Mouse (Mus musculus) small intestine, adult 2 months (tissue): ENCODE results near the gene Yju2. TPM values are rescaled to one million over a fixed set of nuclear protein-coding genes. Genes with fewer than 3 reads are reported as not detected.

Source experiments
- H3K27ac ChIP-seq: fragments of 200-500 bp; 2 replicates; pipeline ENCODE4 v1.5.1; 2012; ENCODE audit warnings: low read depth, low read length, control low read depth, inconsistent platforms; ENCODE audit not compliant: insufficient read depth
- H3K27me3 ChIP-seq: fragments of 200-500 bp; 2 replicates; pipeline ENCODE4 v1.6.1; 2012; ENCODE audit warnings: mild to moderate bottlenecking, moderate library complexity, low read length, inconsistent platforms; ENCODE audit not compliant: control insufficient read depth, insufficient read depth
- H3K36me3 ChIP-seq: fragments of 200-500 bp; 2 replicates; pipeline ENCODE4 v1.6.1; 2012; ENCODE audit warnings: mild to moderate bottlenecking, low read length, control low read depth, inconsistent platforms; ENCODE audit not compliant: control insufficient read depth, insufficient read depth
- H3K4me1 ChIP-seq: fragments of 200-500 bp; 2 replicates; pipeline ENCODE4 v1.6.1; 2012; ENCODE audit warnings: low read length, inconsistent platforms, mixed read lengths; ENCODE audit not compliant: control insufficient read depth, insufficient read depth, insufficient read length
- H3K4me3 ChIP-seq: fragments of 200-500 bp; 2 replicates; pipeline ENCODE4 v1.5.1; 2012; ENCODE audit warnings: low read depth, mild to moderate bottlenecking, control low read depth, inconsistent platforms, low read length, moderate library complexity
- CTCF ChIP-seq: fragments of 200-500 bp; IDR thresholded peaks from 2 replicates; pipeline ENCODE4 v1.5.1; 2012; ENCODE audit warnings: low read depth, mild to moderate bottlenecking, control low read depth, inconsistent platforms, low read length, moderate library complexity, mixed read lengths; ENCODE audit not compliant: insufficient replicate concordance, insufficient read length; ENCODE audit errors: extremely low read depth
- POLR2A ChIP-seq: fragments of 200-500 bp; IDR thresholded peaks from 2 replicates; pipeline ENCODE4 v1.6.1; 2012; ENCODE audit warnings: low read depth, mild to moderate bottlenecking, control low read depth, inconsistent platforms, low read length, moderate library complexity
- WGBS: fragments of 180-500 bp; shearing (Covaris S2); methylation state at CpG from one replicate; pipeline ENCODE4 v1.1.7; 2018; 5-methylcytosine and 5-hydroxymethylcytosine counted together
- polyA plus RNA-seq: library from polyadenylated mRNA; depleted of rRNA; stranded (reverse); fragments of >200 nt; gene quantifications from 2 replicates; pipeline ENCODE4 v1.2.3, GENCODE M21; 2012

The Yju2 gene
- polyA plus RNA-seq, 1 experiment, result 7.9 TPM

DNA sequence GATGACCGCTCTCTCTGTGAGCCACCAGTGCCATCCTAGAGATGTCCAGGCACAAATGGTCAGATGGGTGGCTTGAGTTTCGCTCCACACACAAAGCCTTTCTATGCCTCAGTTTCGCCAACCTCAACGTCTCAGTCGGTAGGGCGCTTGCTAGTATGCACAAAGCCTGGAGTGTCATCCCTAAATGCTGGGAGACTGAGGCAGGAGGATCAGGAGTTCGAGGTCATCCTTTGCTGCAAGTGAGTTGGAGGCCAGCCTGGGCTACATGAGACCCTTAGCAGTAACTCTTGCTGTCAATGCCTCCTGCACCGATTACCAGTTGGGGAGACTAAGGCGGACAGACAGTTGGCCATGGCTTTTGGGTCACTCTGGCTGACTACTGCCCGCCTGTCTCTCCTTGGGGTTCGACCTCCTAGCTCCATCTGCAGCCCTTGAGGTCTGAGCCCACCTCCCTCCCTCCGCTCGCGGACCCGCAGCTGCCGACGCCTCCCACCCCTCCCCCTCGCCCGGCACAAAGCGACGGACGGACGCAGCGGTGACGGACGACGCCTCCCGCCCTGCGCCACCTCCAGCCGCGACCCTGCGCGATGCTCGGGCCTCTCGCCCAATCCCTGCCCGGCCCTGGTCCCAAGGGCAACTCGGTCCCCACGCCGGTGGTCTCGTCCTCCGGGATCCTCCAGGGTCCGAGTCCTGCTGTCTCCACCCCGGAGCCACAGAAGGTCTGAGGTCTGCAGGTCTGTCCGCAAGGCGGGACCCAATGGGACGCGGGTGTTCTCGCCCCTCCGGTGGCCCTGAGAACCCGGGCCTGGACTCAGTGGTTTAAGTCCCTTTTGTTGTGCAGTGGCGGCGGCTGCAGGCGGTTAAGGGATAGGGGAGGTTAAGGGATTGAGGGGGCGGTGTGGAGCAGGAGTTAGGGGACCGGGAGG is 11.3 kb downstream of the Yju2 start, which contains the start of gene Shd:
Shd (plus strand) TSS at position 502 of the 926 bp plus-strand sequence.
- H3K4me3 ChIP-seq, result peak within 1 kb of the TSS; percentile 56
- TF ChIP-seq POLR2A, result no peak
- TF ChIP-seq CTCF, result no peak
- WGBS, result 10% methylated on average over 55 of the region's 55 CpGs
- H3K27ac ChIP-seq, result no peak within 1 kb of the TSS
- peaks cover 4% of the 10 kb centered on the region; the same call in 1 of the 2 replicates for H3K4me1 ChIP-seq
- H3K36me3 ChIP-seq, result peaks cover 22% of the 10 kb centered on the region
- H3K27me3 ChIP-seq, result peaks cover 21% of the 10 kb centered on the region

DNA sequence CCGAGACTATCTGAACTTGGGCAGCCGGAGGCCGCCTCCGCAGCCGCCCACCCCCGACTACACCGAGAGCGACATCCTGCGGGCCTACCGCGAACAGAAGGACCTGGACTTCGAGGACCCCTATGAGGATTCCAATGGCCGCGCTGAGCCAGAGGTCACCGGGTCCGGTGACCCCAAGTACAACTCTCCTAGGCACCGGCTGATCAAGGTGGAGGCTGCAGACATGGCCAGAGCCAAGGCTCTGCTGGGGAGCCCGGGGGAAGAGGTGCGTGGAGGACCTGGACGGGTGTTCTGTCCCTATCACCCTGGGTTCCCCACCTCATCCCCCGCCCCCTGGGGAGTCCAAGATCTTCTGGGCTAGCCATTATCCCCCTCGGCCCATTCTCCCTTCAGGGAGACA is 12.6 kb downstream of the Yju2 start:
- Histone ChIP-seq H3K4me3 (no peak overlapping the region), H3K27ac (no peak overlapping the region), H3K27me3 (peaks cover 21% of the 10 kb centered on the region), H3K36me3 (peaks cover 13% of the 10 kb centered on the region; the same call in 1 of the 2 replicates), H3K4me1 (peaks cover 9% of the 10 kb centered on the region)
- TF ChIP-seq CTCF, result no peak
- no peak for TF ChIP-seq POLR2A
- WGBS, result 61% methylated on average over 22 of the region's 22 CpGs

DNA sequence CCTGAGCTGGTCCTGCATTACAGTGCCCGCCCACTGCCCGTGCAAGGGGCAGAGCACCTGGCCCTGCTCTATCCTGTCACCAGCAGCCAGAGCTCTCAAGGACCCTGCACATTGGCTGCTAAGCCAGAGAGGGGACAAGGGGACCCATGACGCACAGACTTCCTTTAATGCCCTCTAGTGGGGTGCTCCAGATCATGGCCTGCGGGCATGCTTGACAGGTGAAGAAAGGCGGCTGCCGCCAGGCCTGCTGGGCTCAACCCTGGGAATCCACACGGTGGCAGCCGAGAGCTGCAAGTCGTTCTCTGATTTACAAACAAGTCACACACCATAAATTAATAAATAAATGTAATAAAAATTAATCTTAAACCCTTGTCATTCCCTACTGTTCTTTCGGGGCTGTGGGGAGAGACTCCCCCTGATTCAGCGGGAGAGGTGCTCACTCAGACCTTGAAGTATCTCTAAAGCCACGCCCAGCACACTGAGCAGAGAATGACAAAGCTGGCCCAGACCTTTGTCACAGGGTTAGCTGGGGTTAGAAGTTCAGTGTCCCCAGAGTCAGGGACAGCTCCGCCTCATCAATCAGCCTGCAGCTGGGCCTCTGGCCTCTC is 17.5 kb downstream of the Yju2 start:
- peaks cover 4% of the 10 kb centered on the region for H3K27me3 ChIP-seq
- peak overlapping the region; percentile 75 for H3K27ac ChIP-seq
- TF ChIP-seq CTCF (peak; percentile 87), POLR2A (no peak)
- 13% methylated on average over 13 of the region's 13 CpGs for WGBS
- no peaks in the 10 kb centered on the region for H3K36me3 ChIP-seq
- H3K4me1 ChIP-seq, result peaks cover 12% of the 10 kb centered on the region
- H3K4me3 ChIP-seq, result no peak overlapping the region

DNA sequence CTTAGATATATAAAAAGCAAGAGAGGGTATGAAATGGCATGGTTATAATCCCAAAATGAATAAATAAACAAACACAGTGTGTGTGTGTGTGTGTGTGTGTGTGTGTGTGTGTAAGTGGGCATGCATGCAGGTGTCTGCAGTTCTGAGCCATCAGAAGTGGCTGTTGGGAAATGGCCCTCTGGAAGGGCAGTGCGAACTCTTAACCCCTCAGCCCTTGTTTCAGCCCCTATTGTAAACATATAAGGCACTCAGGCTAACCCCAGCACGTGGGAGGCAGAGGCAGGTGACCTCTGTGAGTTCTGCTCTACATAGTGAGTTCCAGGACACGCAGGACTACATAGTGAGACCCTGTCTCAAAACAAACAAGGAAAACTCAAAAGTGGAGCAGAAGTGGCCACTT is 18.4 kb downstream of the Yju2 start:
- Histone ChIP-seq H3K27ac (peak overlapping the region; percentile 75; the same call in 1 of the 2 replicates), H3K4me1 (peaks cover 12% of the 10 kb centered on the region), H3K36me3 (no peaks in the 10 kb centered on the region), H3K27me3 (no peaks in the 10 kb centered on the region), H3K4me3 (no peak overlapping the region)
- 66% methylated on average over 3 of the region's 3 CpGs for WGBS
- TF ChIP-seq CTCF, result no peak
- no peak for TF ChIP-seq POLR2A

DNA sequence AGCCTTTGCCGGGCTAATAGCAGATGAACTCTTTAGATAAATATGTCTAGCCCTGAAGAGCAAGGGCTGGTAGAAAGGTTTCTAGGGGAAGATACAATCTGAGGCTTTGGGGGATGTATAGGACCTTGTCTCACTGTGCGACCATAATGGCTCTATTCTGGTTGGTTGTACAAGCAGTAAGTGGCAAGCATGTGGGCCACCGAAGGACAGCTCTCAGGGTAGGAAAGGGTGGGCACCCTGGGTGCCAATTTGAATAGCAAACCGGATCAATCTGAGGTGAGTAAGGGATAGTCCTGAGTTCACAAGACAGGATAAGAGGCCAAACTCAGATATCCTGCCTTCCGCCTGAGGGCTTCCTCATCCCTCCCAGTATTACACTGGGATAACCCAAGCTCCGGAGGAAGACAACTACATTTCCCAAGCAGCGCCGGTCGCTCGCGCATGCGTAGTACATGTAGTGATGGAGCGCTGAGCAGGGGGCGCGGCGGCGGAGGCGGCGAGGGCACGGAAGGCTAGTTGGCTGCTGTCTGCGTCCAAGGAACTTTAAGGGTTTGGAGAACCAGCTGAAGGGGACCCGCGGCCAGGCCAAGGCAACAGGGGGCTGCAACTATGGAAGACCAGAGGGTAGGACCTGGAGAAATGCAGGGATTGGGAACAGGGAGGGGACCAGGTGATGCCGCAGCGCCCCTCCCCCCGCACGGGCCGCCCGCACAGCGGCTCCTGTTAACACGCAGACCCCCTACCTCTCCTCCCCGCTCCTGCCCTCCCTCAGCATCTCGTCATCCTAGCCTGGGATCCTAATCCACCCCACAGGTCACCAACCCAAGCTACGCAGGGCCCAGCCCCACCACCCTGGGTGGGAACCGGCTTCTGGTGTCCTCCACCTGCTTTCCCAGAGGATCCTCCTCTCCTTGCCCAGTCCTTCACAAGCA is 27.4 kb downstream of the Yju2 start, which contains the start of gene Fsd1:
Fsd1 (plus strand) TSS at position 480 of the 932 bp plus-strand sequence.
- Histone ChIP-seq H3K27ac (no peak within 1 kb of the TSS), H3K4me1 (peaks cover 10% of the 10 kb centered on the region; the same call in 1 of the 2 replicates), H3K4me3 (peak within 1 kb of the TSS; percentile 34), H3K36me3 (no peaks in the 10 kb centered on the region), H3K27me3 (peaks cover 3% of the 10 kb centered on the region; the same call in 1 of the 2 replicates)
- no peak for TF ChIP-seq CTCF
- TF ChIP-seq POLR2A, result no peak
- WGBS, result 12% methylated on average over 33 of the region's 35 CpGs

DNA sequence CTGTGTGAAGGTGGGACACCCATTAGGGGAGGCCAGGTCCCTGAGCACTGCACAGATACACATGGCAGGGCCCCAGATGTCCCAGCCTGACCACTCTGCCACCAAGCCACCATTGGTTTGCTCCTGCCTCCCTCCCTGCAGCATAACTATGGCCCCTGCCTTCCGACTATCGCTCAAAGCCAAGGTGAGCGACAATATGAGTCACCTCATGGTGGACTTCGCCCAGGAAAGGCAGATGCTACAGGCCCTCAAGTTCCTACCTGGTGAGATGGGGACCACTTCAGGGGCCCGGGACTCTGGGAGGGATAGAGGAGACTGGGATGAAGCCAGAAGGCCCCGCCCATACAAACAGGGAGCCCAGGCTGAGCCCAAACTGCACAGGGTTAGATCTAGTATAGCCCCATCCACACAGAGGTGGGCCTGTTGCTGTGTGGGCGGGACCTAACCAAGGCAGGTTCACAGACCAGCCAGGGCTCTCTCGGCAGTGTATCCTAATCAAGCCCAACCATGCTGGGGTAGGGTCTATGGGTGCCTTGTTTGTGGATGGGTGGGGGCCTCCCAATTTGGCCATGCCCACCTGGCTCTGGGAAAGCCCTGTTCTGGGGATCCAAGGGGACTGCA is 31.5 kb downstream of the Yju2 start:
- WGBS, result 48% methylated on average over 8 of the region's 8 CpGs
- Histone ChIP-seq H3K27ac (no peak overlapping the region), H3K36me3 (peaks cover 4% of the 10 kb centered on the region), H3K27me3 (peaks cover 3% of the 10 kb centered on the region; the same call in 1 of the 2 replicates), H3K4me1 (peaks cover 17% of the 10 kb centered on the region), H3K4me3 (no peak overlapping the region)
- TF ChIP-seq POLR2A (no peak), CTCF (no peak)

DNA sequence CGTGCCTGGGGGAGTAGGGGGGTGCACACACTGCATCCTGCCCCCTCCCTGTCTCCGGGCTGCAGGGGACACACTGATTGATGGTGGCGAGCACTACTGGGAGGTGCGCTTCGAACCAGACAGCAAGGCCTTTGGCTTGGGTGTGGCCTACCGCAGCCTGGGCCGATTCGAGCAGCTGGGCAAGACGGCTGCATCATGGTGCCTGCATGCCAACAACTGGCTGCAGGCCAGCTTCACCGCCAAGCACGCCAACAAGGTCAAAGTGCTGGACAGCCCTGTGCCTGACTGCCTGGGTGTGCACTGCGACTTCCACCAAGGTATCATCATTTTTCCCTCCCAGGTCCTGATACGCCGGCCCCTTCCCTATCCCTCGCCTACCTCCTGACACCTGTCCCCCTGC is 37.1 kb downstream of the Yju2 start:
- H3K27ac ChIP-seq, result peak overlapping the region; percentile 70
- no peaks in the 10 kb centered on the region for H3K27me3 ChIP-seq
- TF ChIP-seq CTCF (no peak), POLR2A (no peak)
- H3K4me1 ChIP-seq, result peaks cover 20% of the 10 kb centered on the region
- WGBS, result 19% methylated on average over 15 of the region's 15 CpGs
- H3K36me3 ChIP-seq, result peaks cover 33% of the 10 kb centered on the region
- no peak overlapping the region for H3K4me3 ChIP-seq
